Mouse (Mus musculus): ENCODE measurements around the gene Abcb4.

- TF ChIP-seq GATA1 (IDR thresholded peaks at IDR 0.05; ENCODE audit: low read length) (no peak), TAL1 (IDR thresholded peaks at IDR 0.05; ENCODE audit: low read length) (no peak)
These were observed 67.0 kb downstream of the Abcb4 start for GRCm38 (mm10) chr5:8960534-8960933.

Data from erythroblast, embryonic 14.5 days (primary cell).